Mouse (Mus musculus): ENCODE data around the gene Akr1b8.
"Not testable (repeated sequence)": the region's sequence is repeated elsewhere in the genome, so short reads cannot be mapped to it uniquely, and the experiment has no call there.

Akr1b8 gene

GRCm38 (mm10) chr6:34400696-34401095 is 46.8 kb downstream of the Akr1b8 start:
- DNase-seq (ENCODE audit: low spot score in 2 of 2), result no peak

DNA sequence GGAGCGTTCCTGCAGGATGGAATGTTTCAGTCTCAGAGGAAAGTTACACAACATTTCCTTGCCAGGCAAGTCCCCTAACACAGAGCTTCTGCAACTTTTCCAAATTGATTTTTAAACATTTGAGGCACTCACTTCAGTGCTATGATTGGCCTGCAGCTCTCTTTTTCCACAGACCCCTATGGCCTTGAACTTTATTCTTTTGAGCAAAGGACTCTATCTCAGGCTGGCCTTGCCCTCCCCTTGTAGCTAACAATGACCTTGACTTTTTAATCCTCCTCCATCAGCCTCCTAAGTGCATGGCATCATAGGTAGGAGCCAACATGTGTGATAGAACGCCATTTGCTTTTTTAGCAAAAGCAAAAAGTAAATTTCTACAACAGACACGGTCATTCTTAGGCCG is 52.8 kb downstream of the Akr1b8 start:
- DNase-seq (ENCODE audit: low spot score in 2 of 2), result no peak

DNA sequence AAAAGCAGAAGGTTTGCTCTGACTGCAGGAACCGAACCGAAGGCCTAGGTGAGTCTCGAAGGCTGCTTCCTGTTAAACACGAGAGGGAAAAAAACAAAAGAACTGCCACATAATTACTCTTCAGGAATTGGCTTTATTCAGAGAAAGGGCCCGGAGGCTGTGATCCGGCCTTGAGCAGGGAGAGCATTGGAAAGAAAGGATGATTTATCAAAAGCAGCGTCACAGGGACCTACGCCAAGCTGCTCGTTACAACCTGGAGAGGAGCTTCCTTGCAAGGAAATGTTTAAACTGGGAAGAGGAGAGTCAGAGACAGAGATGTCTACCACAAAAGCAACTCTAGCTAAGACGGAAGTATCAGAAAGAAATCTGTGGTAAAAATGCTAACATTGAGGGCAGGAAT is 53.5 kb downstream of the Akr1b8 start:
- DNase-seq (ENCODE audit: low spot score in 2 of 2), result no peak

DNA sequence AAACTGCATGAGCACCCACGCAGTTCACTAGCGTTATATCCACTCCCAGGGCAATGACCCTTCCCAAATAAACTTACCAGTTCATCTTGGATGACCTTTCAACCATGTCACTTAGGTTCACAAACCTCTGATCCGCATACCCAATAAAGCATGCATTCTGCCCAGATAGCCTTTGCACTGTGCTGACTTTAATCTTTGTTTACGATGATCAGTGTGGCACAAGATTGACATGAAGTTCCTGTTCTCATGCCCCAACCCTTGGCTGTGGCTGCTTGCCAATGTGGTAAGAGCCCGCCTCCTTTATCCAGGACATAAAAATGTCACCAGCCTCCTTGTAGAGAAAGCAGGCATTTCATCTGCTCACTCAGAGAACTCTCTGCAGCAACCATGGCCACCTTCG is 58.1 kb downstream of the Akr1b8 start, which contains the start of gene Akr1b7:
Gene Akr1b7, plus strand, starts transcription at position 312 of the 400 bp plus-strand sequence.
- DNase-seq (ENCODE audit: low spot score in 2 of 2), result no peak

GRCm38 (mm10) chr6:34412688-34413087 is 58.8 kb downstream of the Akr1b8 start:
- no peak for DNase-seq (ENCODE audit: low spot score in 2 of 2)

- DNase-seq (ENCODE audit: low spot score in 2 of 2), result not testable (repeated sequence)
These were observed 59.5 kb downstream of the Akr1b8 start for GRCm38 (mm10) chr6:34413386-34413785.

- DNase-seq (ENCODE audit: low spot score in 2 of 2), result no peak
These were observed 62.6 kb downstream of the Akr1b8 start for GRCm38 (mm10) chr6:34416521-34416920.
